Mouse (Mus musculus) brain, embryonic 14.5 days (tissue): Measurements from ENCODE around the gene Gas2l2. TPM values are rescaled to one million over a fixed set of nuclear protein-coding genes. Genes with fewer than 3 reads are reported as not detected.

Source experiments
- DNase-seq: peaks from one replicate; pipeline ENCODE4 v3.0.0-alpha.2; 2011; ENCODE audit warnings: low read depth
- CTCF ChIP-seq: fragments of 200-500 bp; IDR thresholded peaks from 2 replicates; pipeline ENCODE4 v1.5.1; 2012; ENCODE audit warnings: inconsistent platforms, mild to moderate bottlenecking, moderate library complexity, borderline replicate concordance; ENCODE audit not compliant: insufficient read depth, insufficient read length; ENCODE audit errors: extremely low read depth
- POLR2A ChIP-seq: fragments of 200-500 bp; IDR thresholded peaks from 2 replicates; pipeline ENCODE4 v1.6.1; 2012; ENCODE audit warnings: mild to moderate bottlenecking, inconsistent platforms, borderline replicate concordance; ENCODE audit not compliant: poor library complexity, insufficient read depth, insufficient read length, severe bottlenecking; ENCODE audit errors: extremely low read depth
- polyA plus RNA-seq: library from polyadenylated mRNA; depleted of rRNA; stranded (reverse); fragments of >200 nt; gene quantifications from 2 replicates; pipeline ENCODE4 v1.2.3, GENCODE M21; 2012; rRNA removed

The Gas2l2 gene
- polyA plus RNA-seq, 1 experiment, result 0.63 TPM

DNA sequence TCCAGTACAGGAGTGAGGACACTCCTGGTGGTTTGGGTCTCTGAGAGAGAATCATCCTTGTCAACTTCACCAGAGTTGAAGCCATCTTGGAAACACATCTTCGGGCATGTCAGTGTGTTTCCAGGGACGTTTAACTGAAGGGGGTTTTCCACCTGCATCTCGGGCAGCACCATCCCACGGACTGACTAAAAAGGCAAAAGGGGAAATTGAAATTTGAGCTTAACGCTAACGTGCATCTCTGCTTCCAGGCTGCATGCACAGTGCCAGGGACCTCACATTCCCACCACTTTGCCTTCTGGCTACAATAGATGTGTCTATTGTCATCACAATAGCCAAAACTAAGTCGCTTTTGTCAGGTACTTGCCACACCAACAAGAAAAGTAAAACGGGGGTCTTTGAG is 21.0 kb downstream of the Gas2l2 start:
- TF ChIP-seq CTCF, result no peak
- no peak for TF ChIP-seq POLR2A
- DNase-seq, result no peak

DNA sequence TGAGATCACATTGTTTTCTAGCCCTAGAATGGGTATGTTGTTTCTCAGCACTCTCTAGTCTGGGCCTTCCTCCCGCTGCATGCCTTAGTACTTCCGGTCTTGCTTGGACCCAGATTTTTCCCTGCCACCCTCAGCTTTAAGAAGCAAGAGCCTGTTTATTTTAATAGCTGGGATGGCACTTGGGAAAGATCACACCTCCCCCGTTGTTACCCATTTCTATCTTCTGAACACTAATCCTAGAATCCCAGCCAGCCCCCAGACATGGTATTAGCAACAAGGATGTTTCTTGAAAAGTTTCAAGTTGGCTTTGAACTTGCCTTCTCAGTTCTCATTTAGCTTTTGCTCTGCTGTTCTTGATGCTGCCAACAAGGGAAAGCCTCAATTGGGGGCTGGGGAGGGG is 22.9 kb downstream of the Gas2l2 start:
- DNase-seq, result no peak
- TF ChIP-seq POLR2A (no peak), CTCF (no peak)

GRCm38 (mm10) chr11:83403787-83404186 is 25.5 kb downstream of the Gas2l2 start:
- no peak for DNase-seq
- no peak for TF ChIP-seq CTCF
- TF ChIP-seq POLR2A, result no peak

- no peak for DNase-seq
- TF ChIP-seq POLR2A (no peak), CTCF (no peak)
Measured at GRCm38 (mm10) chr11:83398724-83399123, 30.5 kb downstream of the Gas2l2 start.

DNA sequence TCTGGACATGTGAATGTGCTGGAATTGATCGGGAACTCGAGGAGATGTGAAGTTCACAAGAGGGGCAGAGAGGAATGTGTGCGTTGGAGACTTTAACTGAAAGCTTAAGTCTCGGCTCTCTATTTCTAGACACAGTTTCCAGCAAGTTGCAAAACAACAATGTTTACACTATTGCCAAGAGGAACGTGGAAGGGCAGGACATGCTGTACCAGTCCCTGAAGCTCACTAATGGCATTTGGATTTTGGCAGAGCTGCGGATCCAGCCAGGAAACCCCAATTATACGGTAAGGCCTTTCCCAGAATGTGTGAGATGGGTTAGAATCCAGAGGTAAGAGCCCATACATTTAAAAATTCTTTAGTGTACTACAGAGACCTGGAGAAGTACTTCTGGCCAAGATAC is 31.6 kb downstream of the Gas2l2 start:
- no peak for DNase-seq
- TF ChIP-seq POLR2A (no peak), CTCF (no peak)

- no peak for TF ChIP-seq CTCF
- TF ChIP-seq POLR2A, result no peak
Measured at GRCm38 (mm10) chr11:83394802-83395439, 34.3 kb downstream of the Gas2l2 start.

GRCm38 (mm10) chr11:83393062-83393461 is 36.2 kb downstream of the Gas2l2 start:
- DNase-seq, result no peak

More at GRCm38 (mm10) chr11:83394802-83395439, 34.3 kb downstream of the Gas2l2 start:
- DNase-seq, result peak; percentile 90

GRCm38 (mm10) chr11:83383532-83383887 is 45.7 kb downstream of the Gas2l2 start:
- TF ChIP-seq CTCF (no peak), POLR2A (no peak)
- DNase-seq, result no peak

More at GRCm38 (mm10) chr11:83393062-83393461, 36.2 kb downstream of the Gas2l2 start:
- TF ChIP-seq POLR2A, result no peak
- TF ChIP-seq CTCF, result no peak

DNA sequence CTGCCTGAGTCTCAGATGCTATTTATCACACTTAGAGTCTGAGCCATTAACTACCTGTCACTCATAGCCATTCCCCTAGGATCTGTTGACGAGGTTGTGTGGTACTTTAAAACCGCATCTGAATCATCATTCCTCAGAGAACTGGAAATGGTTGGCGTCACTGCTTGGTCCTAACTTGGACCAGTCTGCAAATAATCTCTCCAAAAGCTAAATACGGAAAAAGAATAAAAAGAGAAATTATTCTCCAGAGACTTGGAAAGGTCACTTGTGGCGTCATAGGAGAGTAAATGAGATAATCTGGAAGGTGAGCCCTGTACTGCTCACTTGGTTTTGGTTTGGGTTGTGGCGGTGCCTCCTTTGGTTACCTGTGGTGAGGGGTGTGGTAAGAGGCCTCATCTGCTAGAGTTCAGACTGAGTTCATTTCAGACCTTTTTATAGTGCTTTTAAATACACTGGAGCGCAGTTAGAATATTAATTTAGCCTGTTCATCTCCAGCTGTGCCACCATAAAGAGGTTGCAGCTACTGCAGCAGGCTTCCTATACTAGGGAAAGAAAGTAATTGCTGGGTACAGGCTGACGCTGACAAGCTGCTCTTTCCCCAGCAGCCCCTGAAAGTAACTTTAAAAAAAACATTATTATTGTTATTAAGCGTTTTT is 46.3 kb downstream of the Gas2l2 start:
- no peak for TF ChIP-seq CTCF
- no peak for TF ChIP-seq POLR2A
- DNase-seq, result peak; percentile 67

DNA sequence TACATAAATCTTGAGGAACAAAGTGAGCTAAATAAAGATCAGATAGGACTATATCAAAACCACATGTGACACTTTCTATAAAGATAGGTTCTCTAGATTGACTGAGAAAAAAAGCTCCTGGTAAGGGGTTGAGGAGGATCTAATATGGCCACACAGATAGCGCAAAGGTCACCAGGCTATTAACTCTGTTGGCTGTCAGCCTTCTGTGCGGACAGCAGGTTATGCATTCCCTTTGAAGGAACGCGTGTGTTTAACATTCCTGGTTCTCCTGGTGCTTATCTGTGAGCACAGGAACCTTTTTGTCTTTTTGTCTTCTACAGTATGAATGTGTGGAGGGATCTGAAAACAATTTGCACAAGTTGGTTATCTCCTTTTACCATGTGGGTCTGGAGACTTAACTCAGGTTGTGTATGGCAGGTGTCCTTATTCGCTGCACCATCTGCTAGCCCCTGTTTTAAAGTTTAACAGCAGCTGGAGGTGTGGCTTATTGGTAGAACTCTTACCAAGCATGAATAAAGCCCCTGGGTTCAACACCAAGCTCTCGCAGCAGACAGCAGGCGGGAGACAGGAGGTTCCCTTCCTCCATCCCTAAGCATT is 49.4 kb downstream of the Gas2l2 start:
- DNase-seq, result no peak
- TF ChIP-seq POLR2A (no peak), CTCF (no peak)

Other genes starting within 250 kb of the Gas2l2 start
- 0.14 and 0.25 TPM in 2 replicates for gene Slfn3, start 238.1 kb downstream of the Gas2l2 start, polyA plus RNA-seq
- 0.05 and 0.09 TPM in 2 replicates for gene Slfn14, start 142.7 kb downstream of the Gas2l2 start, polyA plus RNA-seq
- 83.2 and 149 TPM in 2 replicates for gene Ap2b1, start 130.4 kb downstream of the Gas2l2 start, polyA plus RNA-seq
- 13.6 and 13.7 TPM in 2 replicates for gene Pex12, start 126.9 kb downstream of the Gas2l2 start, polyA plus RNA-seq
- gene Rasl10b, start 20.3 kb downstream of the Gas2l2 start, polyA plus RNA-seq, result 74.3 and 88.9 TPM in 2 replicates
- 0.53 and 0.55 TPM in 2 replicates for gene 1700020L24Rik, start 8.2 kb upstream of the Gas2l2 start, polyA plus RNA-seq
- gene Mmp28, start 33.6 kb upstream of the Gas2l2 start, polyA plus RNA-seq, result 5.5 and 9.1 TPM in 2 replicates
- 51.0 and 92.8 TPM in 2 replicates for gene Taf15, start 43.6 kb upstream of the Gas2l2 start, polyA plus RNA-seq
- not detected in 2 replicates for gene Heatr9, start 92.7 kb upstream of the Gas2l2 start, polyA plus RNA-seq
- gene Ccl5, start 101.1 kb upstream of the Gas2l2 start, polyA plus RNA-seq, result 0.21 TPM in 1 of 2 replicates, not detected in the other
- gene Ccl9, start 149.2 kb upstream of the Gas2l2 start, polyA plus RNA-seq, result 0.83 and 1.00 TPM in 2 replicates
- 0.72 and 0.78 TPM in 2 replicates for gene Ccl6, start 163.6 kb upstream of the Gas2l2 start, polyA plus RNA-seq
- gene Rpl9-ps1, start 216.2 kb upstream of the Gas2l2 start, polyA plus RNA-seq, result not detected in 2 replicates
- gene Ccl3, start 219.9 kb upstream of the Gas2l2 start, polyA plus RNA-seq, result 1.7 and 2.4 TPM in 2 replicates
- gene Ccl4, start 233.1 kb upstream of the Gas2l2 start, polyA plus RNA-seq, result 0.38 and 0.44 TPM in 2 replicates